Mouse (Mus musculus): ENCODE measurements around the gene Slc7a11.

DNA sequence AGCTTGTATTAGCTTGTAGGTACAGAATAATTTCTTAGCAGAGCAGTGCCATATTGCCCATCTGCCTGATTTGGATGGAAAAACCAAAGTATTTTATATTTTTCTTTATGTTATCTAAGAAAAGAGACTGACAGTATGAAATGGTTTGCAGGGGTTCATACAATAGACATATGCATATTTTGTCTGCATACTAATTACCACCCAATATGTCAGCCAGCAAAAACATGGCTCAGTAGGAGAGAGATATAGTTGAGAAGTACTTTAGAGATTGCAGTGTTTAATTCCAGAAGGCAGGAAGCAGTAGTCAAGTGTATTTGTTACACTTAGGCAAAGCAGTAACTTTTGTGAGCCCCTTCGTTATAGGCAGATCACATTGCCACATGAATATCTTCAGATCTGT is 182.7 kb downstream of the Slc7a11 start:
- TF ChIP-seq CTCF (IDR thresholded peaks at IDR 0.05; ENCODE audit: low read depth) (no peak), EP300 (optimal IDR thresholded peaks at IDR 0.05) (no peak)
